Mouse (Mus musculus) heart, embryonic 12.5 days (tissue): Measurements from ENCODE around the gene Pilra. TPM values are rescaled to one million over a fixed set of nuclear protein-coding genes. Genes with fewer than 3 reads are reported as not detected.

Experiments used
- ATAC-seq: fragments of 200-750 bp; cut with Nextera tagmentation; 2 replicates; pipeline ENCODE4 v1.8.0; 2017; ENCODE audit warnings: moderate TSS enrichment, moderate library complexity; ENCODE audit not compliant: insufficient number of reproducible peaks, low FRiP score
- H3K27ac ChIP-seq: fragments of 300-500 bp; sonication (generic); 2 replicates; pipeline ENCODE4 v1.5.1; 2016; ENCODE audit warnings: mild to moderate bottlenecking, moderate library complexity; ENCODE audit not compliant: poor library complexity, severe bottlenecking
- H3K27me3 ChIP-seq: fragments of 300-500 bp; sonication (generic); replicated peaks from 2 replicates; pipeline ENCODE4 v1.6.1; 2016; ENCODE audit warnings: mild to moderate bottlenecking, moderate library complexity
- H3K36me3 ChIP-seq: fragments of 300-500 bp; sonication (generic); 2 replicates; pipeline ENCODE4 v1.6.1; 2016; ENCODE audit warnings: mild to moderate bottlenecking, moderate library complexity
- H3K4me1 ChIP-seq: fragments of 300-500 bp; sonication (generic); replicated peaks from 2 replicates; pipeline ENCODE4 v1.6.1; 2016; ENCODE audit warnings: mild to moderate bottlenecking
- H3K4me2 ChIP-seq: fragments of 300-500 bp; sonication (generic); 2 replicates; pipeline ENCODE4 v1.6.1; 2016; ENCODE audit warnings: mild to moderate bottlenecking, moderate library complexity
- H3K4me3 ChIP-seq: fragments of 300-500 bp; sonication (generic); 2 replicates; pipeline ENCODE4 v1.5.1; 2016; ENCODE audit warnings: mild to moderate bottlenecking
- H3K9ac ChIP-seq: fragments of 300-500 bp; sonication (generic); 2 replicates; pipeline ENCODE4 v1.6.1; 2016; ENCODE audit warnings: mild to moderate bottlenecking, moderate library complexity
- H3K9me3 ChIP-seq: fragments of 300-500 bp; sonication (generic); replicated peaks from 2 replicates; pipeline ENCODE4 v1.6.1; 2016; ENCODE audit warnings: mild to moderate bottlenecking, moderate library complexity
- WGBS: fragments of 180-500 bp; shearing (Covaris S2); methylation state at CpG from one replicate; pipeline ENCODE4 v1.1.7; 2016; 5-methylcytosine and 5-hydroxymethylcytosine counted together
- polyA plus RNA-seq: library from polyadenylated mRNA; unstranded; fragments of >200 nt; fragmentation: Nextera tagmentation; extraction: Ambion mirVana; gene quantifications from 2 replicates; pipeline ENCODE4 v1.2.1, GENCODE M21; 2016

The Pilra gene
- polyA plus RNA-seq, 1 experiment from 2014 or later: 2.3 TPM

DNA sequence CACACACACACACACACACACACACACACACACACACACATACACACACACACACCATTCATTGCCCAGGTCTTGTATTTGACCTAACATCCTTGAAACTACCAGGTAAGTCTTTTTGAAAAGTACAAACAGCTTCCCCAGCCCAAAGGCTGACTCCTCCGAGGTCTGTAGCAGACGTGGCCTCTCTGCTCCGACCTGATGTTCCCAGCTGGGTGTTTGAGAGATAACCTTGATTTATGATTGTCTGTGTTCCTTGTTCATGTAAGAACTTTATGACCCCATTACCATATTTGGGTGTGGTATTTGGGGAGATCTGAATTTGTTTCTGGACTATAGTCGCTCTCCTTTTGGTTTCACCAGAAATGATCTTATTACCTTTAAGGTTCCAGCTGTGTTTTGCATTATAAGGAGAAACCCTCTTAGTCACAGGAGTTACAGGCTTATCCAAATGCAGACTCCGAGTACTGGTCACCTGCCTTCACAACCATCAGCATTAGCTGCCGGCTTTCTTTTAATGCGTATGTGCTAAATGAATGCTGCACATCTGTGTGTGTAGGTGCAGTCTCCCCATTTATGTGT lies 58.7 kb downstream of the Pilra start:
- no peaks in the 10 kb centered on the region for H3K9me3 ChIP-seq
- ATAC-seq: no peak
- 75% methylated on average over 7 of the region's 7 CpGs for WGBS
- H3K4me2 ChIP-seq: no peak overlapping the region
- H3K27ac ChIP-seq: no peak overlapping the region; the same call in 1 of the 2 replicates
- H3K4me1 ChIP-seq: peaks cover 37% of the 10 kb centered on the region
- H3K36me3 ChIP-seq: peaks cover 24% of the 10 kb centered on the region
- H3K4me3 ChIP-seq: no peak overlapping the region
- H3K27me3 ChIP-seq: no peaks in the 10 kb centered on the region
- no peak overlapping the region for H3K9ac ChIP-seq

DNA sequence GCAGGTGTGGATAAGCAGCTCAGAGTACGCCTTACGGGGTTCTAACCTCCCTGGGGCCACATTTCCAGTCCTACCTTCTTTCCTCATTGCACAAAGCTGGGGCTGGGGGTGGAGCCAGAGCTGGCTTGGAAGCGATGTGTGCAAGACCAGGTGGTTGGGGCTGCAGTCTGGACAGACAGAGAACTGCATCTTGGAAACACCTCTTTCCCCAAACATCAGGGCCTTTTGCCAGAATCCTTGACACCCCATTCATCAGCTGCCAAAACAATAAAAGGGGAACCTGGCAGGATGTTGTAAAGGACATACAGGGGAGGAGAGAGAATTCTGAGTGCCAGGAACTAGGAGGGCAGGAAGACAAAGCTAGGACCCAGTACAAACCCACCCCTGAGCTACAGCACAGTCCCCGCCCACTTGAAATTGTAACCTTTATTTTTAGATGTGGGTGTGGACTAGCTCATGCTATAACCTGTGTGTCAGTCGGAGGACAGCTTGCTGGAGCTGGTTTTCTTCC lies 59.6 kb downstream of the Pilra start:
- H3K9me3 ChIP-seq: no peaks in the 10 kb centered on the region
- peaks cover 15% of the 10 kb centered on the region for H3K36me3 ChIP-seq
- H3K4me3 ChIP-seq: no peak overlapping the region
- no peak for ATAC-seq
- WGBS: 42% methylated on average over 5 of the region's 5 CpGs
- H3K9ac ChIP-seq: no peak overlapping the region
- H3K27me3 ChIP-seq: no peaks in the 10 kb centered on the region
- H3K4me1 ChIP-seq: peaks cover 32% of the 10 kb centered on the region
- peak overlapping the region; percentile 15; the same call in 1 of the 2 replicates for H3K27ac ChIP-seq
- H3K4me2 ChIP-seq: no peak overlapping the region

DNA sequence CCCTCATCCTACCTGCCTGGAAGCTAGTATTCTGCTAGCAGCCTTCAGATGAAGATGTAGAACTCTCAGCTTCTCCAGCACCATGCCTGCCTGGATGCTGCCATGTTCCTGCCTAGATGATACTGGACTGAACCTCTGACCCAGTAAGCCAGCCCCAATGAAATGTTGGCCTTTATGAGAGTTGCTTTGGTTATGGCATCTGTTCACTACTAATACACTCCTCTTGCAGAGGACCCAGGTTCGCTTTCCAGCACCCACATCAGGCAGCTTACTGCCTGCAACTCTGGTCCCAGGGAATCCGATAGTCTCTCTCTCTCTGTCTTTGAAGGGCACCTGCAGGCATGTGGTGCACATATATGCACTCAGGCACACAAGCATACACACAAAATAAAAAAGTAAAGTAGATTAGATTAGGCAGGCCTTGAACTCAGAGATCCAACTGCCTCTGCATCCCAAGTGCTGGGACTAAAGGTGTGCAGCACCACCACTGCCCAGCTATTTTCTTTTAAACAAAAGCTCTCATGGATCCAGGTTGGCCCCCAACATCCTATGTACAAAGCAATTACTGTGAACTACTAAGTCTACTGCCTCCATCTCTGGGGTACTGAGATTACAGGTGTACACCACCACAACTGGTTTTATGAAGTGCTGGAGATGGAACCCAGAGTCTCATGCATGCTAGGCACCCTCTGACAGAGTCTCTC lies 60.3 kb downstream of the Pilra start:
- H3K9me3 ChIP-seq: no peaks in the 10 kb centered on the region
- no peaks in the 10 kb centered on the region for H3K27me3 ChIP-seq
- H3K9ac ChIP-seq: no peak overlapping the region
- H3K36me3 ChIP-seq: peaks cover 8% of the 10 kb centered on the region
- no peak overlapping the region for H3K4me2 ChIP-seq
- ATAC-seq: no peak
- 86% methylated on average over 2 of the region's 2 CpGs for WGBS
- no peak overlapping the region for H3K27ac ChIP-seq
- H3K4me3 ChIP-seq: no peak overlapping the region
- H3K4me1 ChIP-seq: peaks cover 32% of the 10 kb centered on the region

DNA sequence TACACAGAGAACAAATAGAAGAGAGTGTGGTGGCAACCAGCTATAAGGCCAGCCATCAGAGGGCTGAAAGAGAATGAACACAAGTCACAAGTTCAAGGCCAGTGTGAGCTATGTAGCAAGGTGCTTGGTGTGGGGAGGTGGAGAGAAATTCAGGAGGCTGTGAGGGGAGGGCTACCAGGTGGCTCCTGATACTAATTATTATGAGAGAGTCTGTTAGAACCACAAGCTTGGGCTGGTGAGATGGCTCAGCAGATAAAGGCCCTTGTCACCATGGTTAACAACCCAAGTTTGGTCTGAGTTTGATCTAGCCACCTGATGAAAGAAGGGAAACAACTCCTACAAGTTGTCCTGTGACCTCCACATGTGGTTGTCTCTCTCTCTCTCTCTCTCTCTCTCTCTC lies 63.3 kb downstream of the Pilra start:
- no peak for ATAC-seq
- Histone ChIP-seq H3K9me3 (no peaks in the 10 kb centered on the region), H3K4me2 (no peak overlapping the region), H3K9ac (no peak overlapping the region), H3K4me1 (peaks cover 16% of the 10 kb centered on the region; the same call in 1 of the 2 replicates), H3K27me3 (no peaks in the 10 kb centered on the region), H3K36me3 (no peaks in the 10 kb centered on the region), H3K27ac (no peak overlapping the region), H3K4me3 (no peak overlapping the region)

Other genes with a start within 250 kb of the Pilra start
- 18.7 and 18.8 TPM in 2 replicates for gene Mospd3, start 235.2 kb downstream of the Pilra start, polyA plus RNA-seq
- 109 and 118 TPM in 2 replicates for gene Pcolce, start 222.5 kb downstream of the Pilra start, polyA plus RNA-seq
- gene Fbxo24, start 207.3 kb downstream of the Pilra start, polyA plus RNA-seq: 0.15 TPM in 1 of 2 replicates, not detected in the other
- gene Lrch4, start 207.2 kb downstream of the Pilra start, polyA plus RNA-seq: 24.3 and 27.3 TPM in 2 replicates
- 6.9 and 7.1 TPM in 2 replicates for gene Gm20605, start 207.1 kb downstream of the Pilra start, polyA plus RNA-seq
- gene Sap25, start 194.9 kb downstream of the Pilra start, polyA plus RNA-seq: 5.2 and 5.3 TPM in 2 replicates
- 0.20 and 0.21 TPM in 2 replicates for gene Irs3, start 190.6 kb downstream of the Pilra start, polyA plus RNA-seq
- gene Agfg2, start 151.6 kb downstream of the Pilra start, polyA plus RNA-seq: 25.6 and 29.3 TPM in 2 replicates
- gene Nyap1, start 94.7 kb downstream of the Pilra start, polyA plus RNA-seq: 1.2 and 1.7 TPM in 2 replicates
- 144 and 154 TPM in 2 replicates for gene Tsc22d4, start 90.6 kb downstream of the Pilra start, polyA plus RNA-seq
- 28.0 and 31.8 TPM in 2 replicates for gene Ppp1r35, start 57.4 kb downstream of the Pilra start, polyA plus RNA-seq
- gene Mepce, start 48.6 kb downstream of the Pilra start, polyA plus RNA-seq: 8.8 and 11.0 TPM in 2 replicates
- 10.9 and 11.4 TPM in 2 replicates for gene Zcwpw1, start 48.5 kb downstream of the Pilra start, polyA plus RNA-seq
- 0.26 and 0.57 TPM in 2 replicates for gene Pilrb1, start 21.8 kb upstream of the Pilra start, polyA plus RNA-seq
- 1.9 and 2.7 TPM in 2 replicates for gene Pilrb2, start 35.5 kb upstream of the Pilra start, polyA plus RNA-seq
- gene Cyp3a13, start 85.3 kb upstream of the Pilra start, polyA plus RNA-seq: 0.08 and 0.09 TPM in 2 replicates
- gene Gjc3, start 126.8 kb upstream of the Pilra start, polyA plus RNA-seq: 0.05 TPM in 1 of 2 replicates, not detected in the other
- gene Azgp1, start 145.2 kb upstream of the Pilra start, polyA plus RNA-seq: not detected in 2 replicates
- gene Smok3a, start 185.0 kb upstream of the Pilra start, polyA plus RNA-seq: not detected in 2 replicates
- gene Smok3b, start 185.1 kb upstream of the Pilra start, polyA plus RNA-seq: not detected in 2 replicates
- not detected in 2 replicates for gene Smok3c, start 216.9 kb upstream of the Pilra start, polyA plus RNA-seq
- 15.7 and 15.9 TPM in 2 replicates for gene Zkscan1, start 248.8 kb upstream of the Pilra start, polyA plus RNA-seq